Mouse (Mus musculus) liver, adult 2 months (tissue): Measurements from ENCODE around the gene Acot6.
"Not testable (repeated sequence)": the region's sequence is repeated elsewhere in the genome, so short reads cannot be mapped to it uniquely, and the experiment has no call there.

Experiments
- CTCF ChIP-seq: fragments of 200-500 bp; IDR thresholded peaks from 2 replicates; pipeline ENCODE4 v1.5.1; 2011; ENCODE audit warnings: low read depth, low read length, control low read depth
- POLR2A ChIP-seq: fragments of 200-500 bp; IDR thresholded peaks from 2 replicates; pipeline ENCODE4 v1.6.1; 2011; ENCODE audit warnings: low read length, control low read depth; ENCODE audit not compliant: insufficient read depth; ENCODE audit errors: extremely low read depth

GRCm38 (mm10) chr12:84100604-84101492, at the start of gene Acot6:
- TF ChIP-seq CTCF, POLR2A: not testable (repeated sequence)
